Mouse (Mus musculus) layer of hippocampus, adult 11-12 months (tissue): ENCODE results near the gene Lonp1.

Source experiments
- DNase-seq: peaks from one replicate; pipeline ENCODE4 v3.0.0; 2022; ENCODE audit warnings: low spot score

Gene Lonp1

GRCm38 (mm10) chr17:56588921-56589320 is 37.8 kb downstream of the Lonp1 start:
- DNase-seq: no peak

DNA sequence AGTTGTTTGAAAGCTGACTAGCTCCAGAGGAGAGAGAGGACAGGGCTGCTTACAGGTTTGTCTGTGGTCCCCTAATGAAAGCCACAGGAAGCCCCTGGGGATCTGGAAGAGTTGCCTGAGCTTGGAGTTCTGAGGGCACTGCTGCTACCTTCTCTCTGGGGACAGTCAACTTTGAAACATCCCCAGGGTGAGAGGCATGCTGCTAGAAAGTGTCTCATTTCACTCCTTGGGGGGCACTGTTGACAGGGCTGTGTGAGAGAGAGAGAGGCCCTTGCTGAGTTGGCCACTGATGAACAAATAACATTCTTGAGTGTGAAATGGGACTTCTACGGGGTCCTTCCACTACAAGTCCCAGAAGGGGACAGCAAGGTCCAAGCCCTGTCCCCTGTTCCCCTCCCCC is 38.9 kb downstream of the Lonp1 start:
- no peak for DNase-seq

DNA sequence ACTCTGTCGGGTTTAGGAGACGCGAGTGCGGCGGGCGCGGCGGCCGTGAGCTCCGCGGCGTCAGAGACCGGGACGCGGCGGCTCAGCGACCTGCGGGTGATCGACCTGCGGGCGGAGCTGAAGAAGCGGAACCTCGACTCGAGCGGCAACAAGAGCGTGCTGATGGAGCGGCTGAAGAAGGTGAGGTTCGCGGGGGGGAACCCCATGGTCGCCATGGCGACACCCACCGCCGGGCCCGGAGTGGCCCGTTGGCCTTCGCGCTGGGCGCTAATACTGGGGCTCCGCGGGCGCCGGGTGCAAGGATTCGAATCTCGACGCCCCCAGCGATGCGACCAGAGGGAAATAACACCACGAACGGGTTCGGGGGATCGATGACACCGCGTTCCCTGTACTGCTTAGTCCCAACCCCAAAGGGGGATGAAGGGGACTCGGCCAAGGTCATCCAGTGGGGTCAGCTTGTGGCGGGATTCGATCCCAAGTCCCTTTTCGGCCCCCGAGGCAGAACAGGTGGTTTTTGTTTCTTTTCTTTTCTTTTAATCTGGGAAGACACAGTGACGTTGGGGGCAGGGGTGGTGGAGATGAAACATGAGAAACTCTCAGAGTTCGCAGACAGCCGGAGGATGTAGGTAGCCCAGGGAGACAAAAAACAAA is 41.4 kb downstream of the Lonp1 start:
- no peak for DNase-seq

DNA sequence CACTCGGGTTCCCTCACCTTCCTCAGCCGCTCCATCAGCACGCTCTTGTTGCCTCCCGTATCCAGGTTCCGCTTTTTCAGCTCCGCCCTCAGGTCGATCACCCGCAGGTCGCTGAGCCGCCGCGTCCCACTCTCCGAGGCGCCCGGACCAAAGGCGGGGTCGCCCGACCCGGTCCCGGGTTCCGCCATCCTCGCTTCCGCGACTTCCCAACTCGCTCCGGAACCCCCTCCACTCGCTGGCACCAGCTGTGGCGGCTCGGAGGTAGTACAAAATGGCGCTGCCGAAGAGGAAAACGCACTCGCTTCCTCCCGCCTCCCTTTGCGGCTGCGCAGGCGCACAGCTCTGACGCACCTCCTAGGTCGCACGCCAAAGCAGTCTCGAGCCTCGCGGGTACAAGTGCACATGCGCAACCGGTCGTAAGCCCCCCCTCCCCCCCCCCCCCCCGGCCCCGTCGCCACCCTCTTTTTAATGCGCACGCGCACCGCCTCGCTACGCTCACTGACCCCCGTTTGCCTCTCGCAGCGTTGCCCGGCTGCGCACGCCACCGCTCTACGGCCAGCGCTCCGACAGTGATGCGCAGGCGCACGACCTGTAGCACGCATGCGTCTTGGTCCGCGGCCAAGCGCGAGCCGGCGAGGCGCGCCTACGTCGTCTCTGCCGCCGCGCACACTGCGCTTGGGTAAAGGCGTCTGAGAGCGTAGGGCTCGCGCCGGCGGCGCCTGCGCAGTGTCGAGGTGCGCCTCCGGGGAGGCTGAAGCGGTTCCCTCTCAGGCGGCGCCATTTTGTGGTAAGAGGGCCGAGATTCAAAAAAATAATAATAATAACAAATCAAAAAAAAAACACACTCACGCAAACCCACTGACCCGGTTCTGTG is 42.2 kb downstream of the Lonp1 start, which contains the start of the genes Safb2 and Safb:
Gene Safb2, minus strand, starts transcription at position 329 of the 874 bp plus-strand sequence.
Gene Safb, plus strand, starts transcription at position 569 of the 874 bp plus-strand sequence.
- DNase-seq: peak; percentile 99

DNA sequence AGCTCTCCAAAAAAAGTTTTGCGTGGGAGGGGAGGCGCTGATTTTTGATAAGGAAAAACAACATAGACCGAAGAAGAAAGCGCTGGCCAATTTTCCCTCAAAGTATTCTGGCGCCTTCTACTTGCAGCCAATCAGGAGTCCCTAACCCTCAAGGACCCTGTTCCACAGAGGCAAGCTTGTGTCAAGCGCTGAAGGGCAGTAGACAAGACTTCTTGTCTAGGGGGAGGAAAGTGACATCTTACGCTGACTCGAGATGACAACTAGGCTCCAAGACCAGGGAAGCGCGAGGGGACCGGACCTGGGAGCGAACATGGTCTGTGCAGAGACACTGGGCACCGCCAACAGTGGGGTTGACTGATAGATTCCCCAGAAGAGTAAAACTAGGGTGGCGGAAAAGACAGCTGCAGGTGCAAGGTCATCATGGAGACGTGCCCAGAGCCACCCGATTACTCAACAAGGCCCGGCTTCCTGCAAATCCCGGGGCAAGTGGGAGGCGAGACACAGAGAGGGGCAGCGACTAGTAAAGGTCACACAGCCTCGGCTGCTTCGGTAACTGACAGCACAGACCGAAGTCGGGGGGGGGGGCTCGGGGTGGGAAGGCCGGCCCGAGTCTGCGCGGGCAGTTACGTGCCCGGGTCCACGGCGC is 43.0 kb downstream of the Lonp1 start:
- DNase-seq: peak; percentile 56

DNA sequence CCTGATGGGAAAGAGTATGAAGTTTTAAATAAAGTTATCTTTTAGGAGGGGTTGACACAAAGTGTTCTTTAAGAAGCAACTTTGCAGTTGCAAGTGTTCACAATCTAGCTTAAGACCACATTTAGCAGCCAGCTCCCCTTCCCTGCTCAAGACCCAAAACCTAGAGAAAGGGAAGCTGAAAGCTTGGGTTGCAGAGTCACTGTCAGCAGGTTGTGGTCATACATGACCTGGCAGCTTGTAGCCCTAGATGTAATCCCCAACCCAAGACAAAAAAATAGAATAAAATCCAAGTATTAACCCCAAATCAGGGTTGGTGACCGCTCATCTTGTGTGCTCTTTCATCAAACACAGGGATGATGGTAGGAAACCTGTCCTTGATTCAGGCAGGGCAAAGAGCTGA is 43.6 kb downstream of the Lonp1 start:
- DNase-seq: no peak

DNA sequence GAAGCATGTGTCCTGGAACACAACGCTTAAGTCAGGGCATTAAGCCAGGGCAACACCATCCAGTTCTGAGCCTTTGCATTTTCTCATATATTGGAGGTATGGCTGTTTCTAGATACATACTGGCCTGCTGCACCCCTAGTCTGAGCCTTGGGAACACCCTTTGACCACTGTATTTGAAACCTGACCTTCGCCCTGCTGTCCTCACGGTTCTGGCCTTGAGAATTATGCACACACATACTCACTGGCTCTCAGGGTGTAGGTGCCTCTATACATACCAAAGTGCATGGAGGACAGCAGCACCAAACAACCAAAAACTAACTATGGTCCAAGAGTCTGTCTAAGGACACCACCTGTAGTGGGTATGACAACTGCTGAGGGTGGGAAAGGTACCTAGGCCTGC is 53.7 kb downstream of the Lonp1 start:
- no peak for DNase-seq

DNA sequence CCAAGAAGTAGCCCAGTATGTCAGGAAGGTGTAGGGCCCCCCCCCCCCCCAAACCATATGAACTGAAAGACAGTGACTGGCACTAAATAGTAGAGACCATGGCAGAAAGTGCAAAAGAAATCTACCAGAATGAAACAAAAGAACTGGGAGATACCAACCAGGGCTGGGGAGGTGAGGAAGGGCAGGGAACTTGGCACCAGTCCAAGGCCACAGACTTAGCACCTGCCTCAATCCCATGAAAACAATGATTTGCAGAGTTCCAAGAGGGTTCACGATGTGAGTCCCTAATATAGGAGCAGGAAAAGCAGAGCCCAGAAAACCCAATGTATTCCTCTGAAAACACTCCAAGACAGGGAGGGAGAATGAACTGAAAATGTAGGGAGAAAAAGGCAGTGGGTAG is 54.5 kb downstream of the Lonp1 start:
- DNase-seq: no peak

GRCm38 (mm10) chr17:56570287-56570686 is 56.4 kb downstream of the Lonp1 start:
- DNase-seq: no peak

DNA sequence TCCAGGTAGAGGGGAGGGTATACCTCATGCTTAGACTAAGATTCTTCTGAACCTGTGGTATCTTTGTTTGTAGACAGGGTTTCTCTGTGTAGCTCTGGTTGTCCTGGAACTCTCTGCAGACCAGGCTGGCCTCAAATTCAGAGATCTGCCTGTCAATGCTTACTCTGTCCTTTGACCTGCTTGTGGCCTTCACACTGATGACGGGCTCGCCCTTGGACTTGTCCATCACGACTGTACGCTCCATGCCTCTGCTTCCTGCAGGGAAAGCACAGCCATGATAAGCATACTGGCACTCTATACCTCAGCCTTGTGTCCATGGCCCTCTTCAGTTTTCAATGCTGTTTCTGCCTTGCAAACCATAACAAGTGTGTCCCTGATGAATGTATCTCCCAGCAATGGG is 59.3 kb downstream of the Lonp1 start:
- no peak for DNase-seq

DNA sequence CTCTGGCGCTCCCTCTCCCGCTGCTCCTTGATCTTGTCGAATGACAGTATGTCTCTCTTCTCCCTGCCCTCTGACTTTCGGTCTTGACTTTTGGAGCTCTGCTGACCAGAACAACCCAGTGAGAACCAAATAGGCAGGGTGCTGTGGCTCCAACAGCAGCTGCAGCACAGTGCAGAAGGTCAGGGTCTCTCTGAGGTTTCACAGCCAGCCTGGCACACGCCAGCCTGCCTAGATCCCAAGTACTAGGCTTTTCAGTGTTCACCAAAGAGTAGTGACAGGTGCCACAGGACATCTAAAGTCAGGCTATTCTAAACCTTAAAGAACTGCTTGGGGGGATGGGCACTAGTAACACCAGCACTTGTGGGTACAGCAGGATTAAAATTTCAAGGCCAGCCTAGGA is 59.8 kb downstream of the Lonp1 start:
- no peak for DNase-seq

DNA sequence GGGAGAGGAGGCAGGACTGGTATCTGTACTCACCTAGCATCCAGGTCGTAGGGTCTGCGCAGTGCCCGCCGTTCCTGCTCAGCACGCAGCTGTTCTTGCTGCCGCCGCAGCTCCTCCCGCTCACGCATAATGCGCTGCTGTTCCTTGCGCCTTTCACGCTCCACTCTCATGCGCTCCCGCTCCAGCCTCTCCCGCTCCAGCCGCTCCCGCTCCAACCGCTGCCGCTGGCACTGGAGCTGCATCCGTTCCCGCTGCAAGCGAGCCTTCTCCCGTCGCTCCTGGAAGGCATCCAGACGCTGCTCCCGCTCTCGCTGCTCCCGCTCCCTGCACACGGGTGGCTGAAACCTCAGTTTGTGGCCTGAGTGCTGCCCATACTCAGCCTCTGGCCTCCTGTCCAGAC is 60.4 kb downstream of the Lonp1 start:
- DNase-seq: no peak
